Mouse (Mus musculus): Measurements from ENCODE around the gene Cct8. TPM values are rescaled to one million over a fixed set of nuclear protein-coding genes. Genes with fewer than 3 reads are reported as not detected.
A peak's percentile ranks its signal among the peaks of the same experiment; 100 is the strongest.

Cct8 gene
- polyA plus RNA-seq, 1 experiment = 655 TPM

DNA sequence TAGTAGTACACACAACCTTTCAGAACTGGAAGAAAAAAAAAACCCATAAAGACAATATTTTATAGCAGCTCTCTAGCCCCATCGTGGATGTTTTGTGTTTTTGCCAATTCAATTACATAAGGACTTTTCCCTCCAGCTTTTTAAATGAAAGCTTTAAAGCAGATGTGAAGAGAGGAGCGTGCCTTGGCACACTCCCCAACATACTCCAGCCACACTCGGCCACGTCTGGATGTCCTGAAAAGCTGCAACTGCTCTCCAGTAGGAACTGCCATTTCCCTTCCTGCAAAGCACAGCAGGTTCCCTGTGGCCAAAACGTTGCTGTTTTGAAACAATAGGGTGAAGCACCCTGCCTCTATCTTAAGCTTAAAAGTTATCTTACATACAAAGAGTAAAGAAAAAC lies 53.4 kb downstream of the Cct8 start:
- Histone ChIP-seq H3K27me3 (ENCODE audit: control insufficient read depth, insufficient read depth, low read length, poor library complexity, severe bottlenecking) (no peaks in the 10 kb centered on the region), H3K4me3 (ENCODE audit: low read depth, low read length) (no peak overlapping the region), H3K36me3 (ENCODE audit: control insufficient read depth, insufficient read depth, low read length, poor library complexity, severe bottlenecking) (no peaks in the 10 kb centered on the region), H3K9ac (ENCODE audit: low read depth, poor library complexity, severe bottlenecking) (no peak overlapping the region), H3K9me3 (replicated peaks; ENCODE audit: control insufficient read depth, insufficient read depth, low read length, poor library complexity, severe bottlenecking) (no peaks in the 10 kb centered on the region), H3K4me1 (ENCODE audit: control insufficient read depth, insufficient read depth, low read length) (no peaks in the 10 kb centered on the region), H3K27ac (ENCODE audit: insufficient read depth, low read length) (no peak overlapping the region)
- TF ChIP-seq CTCF (IDR thresholded peaks at IDR 0.05; ENCODE audit: low read depth, low read length) (no peak), POLR2A (IDR thresholded peaks at IDR 0.05; ENCODE audit: insufficient read depth, low read length) (no peak), EP300 (IDR thresholded peaks at IDR 0.05; ENCODE audit: insufficient read depth, low read depth, low read length) (no peak)

DNA sequence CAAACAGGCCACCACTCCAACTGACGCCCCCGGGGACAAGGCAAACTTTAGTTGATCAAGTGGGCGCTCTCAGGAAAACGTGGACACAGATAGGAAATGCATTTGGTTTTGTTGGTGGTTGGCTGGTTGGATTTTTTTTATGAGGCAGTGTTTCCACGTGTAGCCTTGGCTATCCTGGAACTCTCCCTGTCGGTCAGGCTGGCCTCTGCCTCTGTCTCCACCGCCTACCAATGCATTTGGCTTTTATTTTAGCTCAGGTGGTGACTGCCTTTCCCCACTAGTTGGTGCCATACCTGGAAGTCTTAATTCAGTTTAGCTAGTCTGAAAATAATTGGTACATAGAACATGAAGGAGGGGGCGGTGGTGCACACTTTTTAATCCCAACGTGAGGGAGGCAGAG lies 54.6 kb downstream of the Cct8 start:
- no peaks in the 10 kb centered on the region for H3K4me1 ChIP-seq (ENCODE audit: control insufficient read depth, insufficient read depth, low read length)
- H3K27ac ChIP-seq (ENCODE audit: insufficient read depth, low read length) = no peak overlapping the region
- H3K9me3 ChIP-seq (replicated peaks; ENCODE audit: control insufficient read depth, insufficient read depth, low read length, poor library complexity, severe bottlenecking) = no peaks in the 10 kb centered on the region

DNA sequence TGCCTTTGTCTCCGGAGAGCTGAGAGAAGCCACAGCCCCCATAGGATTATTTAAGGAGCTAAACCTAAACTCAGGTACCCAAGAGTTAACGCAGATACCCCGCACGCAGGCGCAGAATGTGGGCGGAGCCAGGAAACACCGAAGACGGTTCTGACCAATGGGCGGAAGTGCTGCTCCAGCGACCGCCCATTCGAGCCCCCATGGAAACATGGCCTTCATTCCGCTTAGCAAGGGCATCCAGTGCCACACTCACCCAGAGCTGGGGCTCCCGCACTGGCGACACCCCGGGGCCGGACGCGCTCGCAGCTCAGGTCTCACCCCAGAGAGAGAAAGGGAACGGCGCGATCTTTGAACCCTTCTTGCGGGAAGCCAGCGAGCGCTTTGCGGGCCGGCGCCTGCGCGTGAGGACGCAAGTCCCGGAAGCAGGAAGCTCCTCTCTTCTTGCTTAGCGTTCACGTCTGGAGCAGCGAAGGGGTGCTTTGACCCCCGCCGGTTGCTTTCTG lies 55.4 kb downstream of the Cct8 start, which contains the start of gene Rwdd2b:
Rwdd2b (minus strand) TSS at position 390 of the 503 bp plus-strand sequence.
- Histone ChIP-seq H3K4me1 (ENCODE audit: control insufficient read depth, insufficient read depth, low read length) (no peaks in the 10 kb centered on the region), H3K4me3 (ENCODE audit: low read depth, low read length) (peak within 1 kb of the TSS; percentile 93), H3K9ac (ENCODE audit: low read depth, poor library complexity, severe bottlenecking) (peak within 1 kb of the TSS; percentile 61), H3K27ac (ENCODE audit: insufficient read depth, low read length) (peak within 1 kb of the TSS; percentile 67), H3K9me3 (replicated peaks; ENCODE audit: control insufficient read depth, insufficient read depth, low read length, poor library complexity, severe bottlenecking) (no peaks in the 10 kb centered on the region), H3K36me3 (ENCODE audit: control insufficient read depth, insufficient read depth, low read length, poor library complexity, severe bottlenecking) (no peaks in the 10 kb centered on the region), H3K27me3 (ENCODE audit: control insufficient read depth, insufficient read depth, low read length, poor library complexity, severe bottlenecking) (no peaks in the 10 kb centered on the region)
- TF ChIP-seq POLR2A (IDR thresholded peaks at IDR 0.05; ENCODE audit: insufficient read depth, low read length) = no peak
- TF ChIP-seq CTCF (IDR thresholded peaks at IDR 0.05; ENCODE audit: low read depth, low read length) = no peak
- TF ChIP-seq EP300 (IDR thresholded peaks at IDR 0.05; ENCODE audit: insufficient read depth, low read depth, low read length) = no peak

More for the DNA sequence above, 54.6 kb downstream of the Cct8 start:
- TF ChIP-seq EP300 (IDR thresholded peaks at IDR 0.05; ENCODE audit: insufficient read depth, low read depth, low read length) = no peak
- TF ChIP-seq CTCF (IDR thresholded peaks at IDR 0.05; ENCODE audit: low read depth, low read length) = no peak
- TF ChIP-seq POLR2A (IDR thresholded peaks at IDR 0.05; ENCODE audit: insufficient read depth, low read length) = no peak
- no peaks in the 10 kb centered on the region for H3K36me3 ChIP-seq (ENCODE audit: control insufficient read depth, insufficient read depth, low read length, poor library complexity, severe bottlenecking)
- H3K27me3 ChIP-seq (ENCODE audit: control insufficient read depth, insufficient read depth, low read length, poor library complexity, severe bottlenecking) = no peaks in the 10 kb centered on the region
- H3K9ac ChIP-seq (ENCODE audit: low read depth, poor library complexity, severe bottlenecking) = peak overlapping the region; percentile 61
- H3K4me3 ChIP-seq (ENCODE audit: low read depth, low read length) = peak overlapping the region; percentile 93

DNA sequence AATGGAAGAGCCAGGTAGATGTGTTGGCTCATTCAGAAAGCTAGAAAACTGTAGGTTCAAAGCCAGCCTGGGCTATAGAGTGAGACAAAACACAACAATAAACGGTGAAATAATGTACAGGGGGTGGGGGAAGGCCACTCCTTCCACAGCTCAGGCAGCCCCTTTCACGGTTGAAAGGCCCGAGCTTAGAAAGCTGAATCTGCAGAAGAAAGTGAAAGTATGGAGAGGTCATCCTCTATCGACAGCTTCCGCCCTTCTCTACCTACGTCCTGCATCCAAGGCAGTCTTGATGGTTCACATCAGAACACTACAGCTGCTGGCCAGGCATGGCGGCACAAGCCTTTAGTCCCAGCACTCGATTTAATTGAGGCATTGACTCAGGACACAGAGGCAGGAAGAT lies 57.0 kb downstream of the Cct8 start:
- no peak overlapping the region for H3K4me3 ChIP-seq (ENCODE audit: low read depth, low read length)
- no peak overlapping the region for H3K27ac ChIP-seq (ENCODE audit: insufficient read depth, low read length)
- H3K4me1 ChIP-seq (ENCODE audit: control insufficient read depth, insufficient read depth, low read length) = no peaks in the 10 kb centered on the region
- H3K36me3 ChIP-seq (ENCODE audit: control insufficient read depth, insufficient read depth, low read length, poor library complexity, severe bottlenecking) = no peaks in the 10 kb centered on the region
- no peaks in the 10 kb centered on the region for H3K9me3 ChIP-seq (replicated peaks; ENCODE audit: control insufficient read depth, insufficient read depth, low read length, poor library complexity, severe bottlenecking)
- TF ChIP-seq CTCF (IDR thresholded peaks at IDR 0.05; ENCODE audit: low read depth, low read length) (no peak), POLR2A (IDR thresholded peaks at IDR 0.05; ENCODE audit: insufficient read depth, low read length) (no peak), EP300 (IDR thresholded peaks at IDR 0.05; ENCODE audit: insufficient read depth, low read depth, low read length) (no peak)
- no peaks in the 10 kb centered on the region for H3K27me3 ChIP-seq (ENCODE audit: control insufficient read depth, insufficient read depth, low read length, poor library complexity, severe bottlenecking)
- H3K9ac ChIP-seq (ENCODE audit: low read depth, poor library complexity, severe bottlenecking) = no peak overlapping the region

DNA sequence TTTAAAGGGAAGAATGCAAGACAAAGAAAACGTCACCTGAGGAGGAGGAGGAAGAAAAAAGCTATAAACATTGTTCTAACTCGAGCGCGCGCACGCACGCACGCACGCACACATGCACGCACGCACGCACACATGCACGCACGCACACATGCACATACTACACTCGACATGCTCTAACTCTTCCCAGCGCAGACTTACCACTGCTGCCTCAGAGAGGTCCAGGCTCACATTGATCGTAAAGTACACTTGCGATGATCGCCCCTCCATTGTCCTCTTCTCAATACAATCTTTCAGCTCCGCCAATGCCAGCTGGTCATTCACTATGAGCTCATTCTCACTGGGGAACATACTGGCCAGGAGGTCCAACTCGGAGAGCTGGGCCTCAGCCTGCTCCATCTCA lies 58.6 kb downstream of the Cct8 start:
- Histone ChIP-seq H3K4me3 (ENCODE audit: low read depth, low read length) (peak overlapping the region; percentile 36), H3K27ac (ENCODE audit: insufficient read depth, low read length) (no peak overlapping the region), H3K36me3 (ENCODE audit: control insufficient read depth, insufficient read depth, low read length, poor library complexity, severe bottlenecking) (no peaks in the 10 kb centered on the region), H3K9me3 (replicated peaks; ENCODE audit: control insufficient read depth, insufficient read depth, low read length, poor library complexity, severe bottlenecking) (no peaks in the 10 kb centered on the region), H3K9ac (ENCODE audit: low read depth, poor library complexity, severe bottlenecking) (no peak overlapping the region), H3K27me3 (ENCODE audit: control insufficient read depth, insufficient read depth, low read length, poor library complexity, severe bottlenecking) (no peaks in the 10 kb centered on the region), H3K4me1 (ENCODE audit: control insufficient read depth, insufficient read depth, low read length) (no peaks in the 10 kb centered on the region)
- TF ChIP-seq EP300 (IDR thresholded peaks at IDR 0.05; ENCODE audit: insufficient read depth, low read depth, low read length) (no peak), POLR2A (IDR thresholded peaks at IDR 0.05; ENCODE audit: insufficient read depth, low read length) (no peak), CTCF (IDR thresholded peaks at IDR 0.05; ENCODE audit: low read depth, low read length) (no peak)

DNA sequence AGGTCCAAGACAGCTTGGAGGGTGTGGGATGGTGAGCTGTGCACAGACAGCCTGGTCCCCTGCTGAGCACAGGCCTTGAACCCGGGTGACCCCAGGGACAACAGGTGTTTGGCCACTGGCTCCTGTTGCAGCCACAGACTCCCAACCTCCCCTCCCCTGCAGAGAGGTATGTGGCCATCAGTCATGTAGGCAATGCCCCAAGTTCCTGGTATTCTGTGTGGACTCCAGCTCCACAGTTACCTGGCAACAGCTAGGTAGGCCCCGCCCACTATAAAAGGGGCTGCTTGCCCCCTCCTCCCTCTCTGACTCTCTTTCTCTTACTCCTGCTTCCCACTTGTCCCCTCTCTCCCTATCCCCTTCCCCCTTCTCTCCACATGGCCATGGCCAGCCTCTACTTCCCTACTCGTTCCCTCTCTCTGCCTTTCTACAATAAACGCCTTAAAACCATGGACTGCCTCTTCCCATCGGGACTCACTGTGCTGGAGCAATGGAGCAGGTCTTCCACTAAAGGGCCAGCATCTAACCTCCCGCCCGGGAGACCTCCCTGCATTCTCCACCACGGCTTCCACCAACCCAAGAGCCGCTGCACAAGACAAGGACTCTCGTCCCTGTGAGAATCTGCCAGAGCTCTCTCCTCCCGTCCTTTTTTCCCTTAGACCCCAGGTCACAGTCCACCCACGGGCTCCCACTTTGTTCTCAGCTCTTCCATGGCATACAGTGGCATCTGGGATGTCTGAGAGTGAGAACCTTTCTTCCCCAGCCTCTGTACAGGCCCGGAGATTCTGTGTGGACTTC lies 60.1 kb downstream of the Cct8 start:
- Histone ChIP-seq H3K27me3 (ENCODE audit: control insufficient read depth, insufficient read depth, low read length, poor library complexity, severe bottlenecking) (no peaks in the 10 kb centered on the region), H3K9me3 (replicated peaks; ENCODE audit: control insufficient read depth, insufficient read depth, low read length, poor library complexity, severe bottlenecking) (no peaks in the 10 kb centered on the region), H3K4me1 (ENCODE audit: control insufficient read depth, insufficient read depth, low read length) (no peaks in the 10 kb centered on the region), H3K36me3 (ENCODE audit: control insufficient read depth, insufficient read depth, low read length, poor library complexity, severe bottlenecking) (no peaks in the 10 kb centered on the region), H3K27ac (ENCODE audit: insufficient read depth, low read length) (no peak overlapping the region), H3K9ac (ENCODE audit: low read depth, poor library complexity, severe bottlenecking) (0 out of 2 replicates have a peak overlapping the region, but pooled peaks have one; percentile 4), H3K4me3 (ENCODE audit: low read depth, low read length) (peak overlapping the region; percentile 46)
- no peak for TF ChIP-seq POLR2A (IDR thresholded peaks at IDR 0.05; ENCODE audit: insufficient read depth, low read length)
- TF ChIP-seq EP300 (IDR thresholded peaks at IDR 0.05; ENCODE audit: insufficient read depth, low read depth, low read length) = peak; percentile 47; the same call in 1 of the 2 replicates
